ENCODE assay signal across 12 mouse cellular contexts in genomic region chr5:21496321-21496720, GRCm38 (mm10). TPM values are rescaled to one million over a fixed set of nuclear protein-coding genes. Genes with fewer than 3 reads are reported as not detected.
DNase-seq lines count a peak whose midpoint lies in the region; ATAC-seq and TF ChIP-seq lines count a peak whose summit lies in the region.
"Had no signal": no experiment of that assay in that cellular context is flagged by ENCODE, and none has a peak within 500 bp of the region (broad histone marks: within the 10 kb centered on the region; RNA-seq: fewer than 3 reads in every experiment).

No protein-coding gene starts in this region.

- no peak overlapping the region for H3K27ac ChIP-seq in lung, embryonic 14.5 days (ENCODE audit: low read depth)
- no peak overlapping the region for H3K27ac ChIP-seq in heart, adult 2 months
- H3K27ac ChIP-seq in limb, embryonic 14.5 days (replicated peaks; ENCODE audit: low read depth, low read length) = peak overlapping the region; percentile 14
- H3K27ac ChIP-seq in thymus, adult 2 months (ENCODE audit: control insufficient read depth, insufficient read depth, low read length) = no peak overlapping the region
- H3K27ac ChIP-seq: hindbrain, embryonic 14.5 days; liver, embryonic 14.5 days had no signal

- H3K9ac ChIP-seq in lung, embryonic 14.5 days = no peak overlapping the region
- H3K9ac ChIP-seq in heart, adult 2 months (ENCODE audit: low read depth, low read length) = no peak overlapping the region
- no peak overlapping the region for H3K9ac ChIP-seq in limb, embryonic 14.5 days (ENCODE audit: low read depth, low read length, severe bottlenecking)
- H3K9ac ChIP-seq: hindbrain, embryonic 14.5 days; liver, embryonic 14.5 days had no signal

- H3K79me2 ChIP-seq in heart, adult 2 months (replicated peaks; ENCODE audit: control insufficient read depth, insufficient read depth, low read length) = no peaks in the 10 kb centered on the region

- H3K9me3 ChIP-seq in lung, embryonic 14.5 days (ENCODE audit: low read depth, low read length) = no peaks in the 10 kb centered on the region
- no peaks in the 10 kb centered on the region for H3K9me3 ChIP-seq in limb, embryonic 14.5 days (ENCODE audit: control insufficient read depth, low read length)

- WGBS in lung, embryonic 14.5 days = 56% methylated on average over 6 of the region's 6 CpGs
- 41% methylated on average over 6 of the region's 6 CpGs for WGBS in heart, adult 2 months
- WGBS in limb, embryonic 14.5 days = 21% methylated on average over 6 of the region's 6 CpGs
- 84% methylated on average over 6 of the region's 6 CpGs for WGBS in thymus, adult 2 months

- TF ChIP-seq CTCF in lung, embryonic 14.5 days (IDR thresholded peaks at IDR 0.05; ENCODE audit: low read depth) = no peak
- no peak for TF ChIP-seq CTCF in heart, adult 2 months (IDR thresholded peaks at IDR 0.05)
- no peak for TF ChIP-seq CTCF in thymus, adult 2 months (IDR thresholded peaks at IDR 0.05; ENCODE audit: borderline replicate concordance, control insufficient read depth, extremely low read depth, insufficient read depth, low read length, poor library complexity)

- H3K4me2 ChIP-seq in lung, embryonic 14.5 days = no peak overlapping the region
- H3K4me2 ChIP-seq in limb, embryonic 14.5 days (replicated peaks; ENCODE audit: low read depth, low read length, severe bottlenecking) = no peak overlapping the region
- H3K4me2 ChIP-seq: hindbrain, embryonic 14.5 days had no signal

- peak; percentile 36; the same call in 1 of the 2 replicates for ATAC-seq in lung, embryonic 14.5 days (ENCODE audit: insufficient read depth)
- ATAC-seq in limb, embryonic 14.5 days (ENCODE audit: low FRiP score, low read depth) = peak; percentile 71
- ATAC-seq: Patski had no signal

- TF ChIP-seq EP300 in heart, adult 2 months (IDR thresholded peaks at IDR 0.05; ENCODE audit: insufficient read depth, low read depth, low read length) = no peak

- peak; percentile 42 for DNase-seq in lung, embryonic 14.5 days
- no peak for DNase-seq in lung, postnatal 25 days (ENCODE audit: low spot score)
- peak; percentile 39 for DNase-seq in embryo, embryonic 11 days
- DNase-seq in heart, adult 2 months = peak; percentile 35 to 38
- DNase-seq in limb, embryonic 14.5 days (ENCODE audit: low spot score) = peak; percentile 81
- no peak for DNase-seq in layer of hippocampus, postnatal 36 days
- no peak for DNase-seq in frontal cortex, postnatal 36 days (ENCODE audit: low spot score in 2 of 2)
- no peak for DNase-seq in thymus, adult 2 months
- DNase-seq: cerebellum, adult 11-12 months had no signal

- no peaks in the 10 kb centered on the region for H3K36me3 ChIP-seq in lung, embryonic 14.5 days (ENCODE audit: insufficient read depth)
- no peaks in the 10 kb centered on the region for H3K36me3 ChIP-seq in heart, adult 2 months (ENCODE audit: control insufficient read depth, insufficient read depth, low read length)
- no peaks in the 10 kb centered on the region for H3K36me3 ChIP-seq in limb, embryonic 14.5 days (ENCODE audit: control insufficient read depth, insufficient read depth, low read length)
- H3K36me3 ChIP-seq in thymus, adult 2 months (ENCODE audit: control insufficient read depth, insufficient read depth, low read length) = no peaks in the 10 kb centered on the region

- intact Hi-C loops in heart, adult 2 months (cut with DNase I) = no loop called here

- peaks cover 3% of the 10 kb centered on the region; the same call in 1 of the 2 replicates for H3K4me1 ChIP-seq in lung, embryonic 14.5 days (ENCODE audit: insufficient read depth)
- no peaks in the 10 kb centered on the region for H3K4me1 ChIP-seq in heart, adult 2 months (ENCODE audit: control insufficient read depth, insufficient read depth, low read length)
- H3K4me1 ChIP-seq in limb, embryonic 14.5 days (ENCODE audit: control insufficient read depth, insufficient read depth, low read length) = peaks cover 24% of the 10 kb centered on the region
- H3K4me1 ChIP-seq in thymus, adult 2 months (replicated peaks; ENCODE audit: control insufficient read depth, insufficient read depth, low read length) = no peaks in the 10 kb centered on the region

- H3K4me3 ChIP-seq in lung, embryonic 14.5 days (ENCODE audit: low read depth, low read length) = no peak overlapping the region
- H3K4me3 ChIP-seq in heart, adult 2 months = no peak overlapping the region
- no peak overlapping the region for H3K4me3 ChIP-seq in limb, embryonic 14.5 days (replicated peaks; ENCODE audit: low read length)
- H3K4me3 ChIP-seq in thymus, adult 2 months (ENCODE audit: control insufficient read depth, insufficient read depth, low read length) = no peak overlapping the region

- no peak for TF ChIP-seq POLR2A in heart, adult 2 months (IDR thresholded peaks at IDR 0.05; ENCODE audit: insufficient read depth, low read depth, low read length)
- no peak for TF ChIP-seq POLR2A in limb, embryonic 14.5 days (IDR thresholded peaks at IDR 0.05; ENCODE audit: borderline replicate concordance, extremely low read depth, insufficient read depth, insufficient read length)
- TF ChIP-seq POLR2A in thymus, adult 2 months (IDR thresholded peaks at IDR 0.05; ENCODE audit: control insufficient read depth, extremely low read depth, insufficient read depth, low read length, poor library complexity) = no peak

- no peaks in the 10 kb centered on the region for H3K27me3 ChIP-seq in lung, embryonic 14.5 days (ENCODE audit: insufficient read depth, low read length)
- H3K27me3 ChIP-seq in heart, adult 2 months (ENCODE audit: control insufficient read depth, insufficient read depth, low read length) = no peaks in the 10 kb centered on the region
- H3K27me3 ChIP-seq in limb, embryonic 14.5 days (ENCODE audit: control insufficient read depth, insufficient read depth, low read length) = no peaks in the 10 kb centered on the region
- H3K27me3 ChIP-seq in thymus, adult 2 months (ENCODE audit: control insufficient read depth, insufficient read depth, low read length) = no peaks in the 10 kb centered on the region
- H3K27me3 ChIP-seq: Patski had no signal

RNA-seq across cellular contexts. Expression of gene Lrrc17, which starts 47.0 kb away (rescaled TPM):
- polyA plus RNA-seq in lung, embryonic 14.5 days (2014; fragmentation: Nextera tagmentation; extraction: Ambion mirVana) = 39.5 and 45.3 TPM in 2 replicates
- total RNA-seq in heart, adult 2 months (2021) = 1 to 10 TPM; 2.0 to 3.1 TPM
- polyA plus RNA-seq in heart, adult 2 months (2012; rRNA removed) = 2.7 and 4.7 TPM in 2 replicates
- polyA plus RNA-seq in limb, embryonic 14.5 days (2012; rRNA removed) = 87.7 and 102 TPM in 2 replicates
- 109 and 116 TPM in 2 replicates for polyA plus RNA-seq in limb, embryonic 14.5 days (2014; fragmentation: Nextera tagmentation; extraction: Ambion mirVana)
- total RNA-seq in layer of hippocampus, postnatal 36 days (2021) = under 1 TPM; 0.15 to 0.25 TPM
- 1.6 and 2.0 TPM in 2 replicates for polyA plus RNA-seq in thymus, adult 2 months (2012; rRNA removed)
- polyA plus RNA-seq: Patski had no signal

Comparison
In these comparisons a context has a peak if more than half of its experiments do, and no peak if none do; other contexts are left out.
1. DNase-seq: peak in lung, embryonic 14.5 days (single experiment), embryo, embryonic 11 days (single experiment), heart, adult 2 months (2 of 2) and limb, embryonic 14.5 days (single experiment); none in lung, postnatal 25 days (single experiment), layer of hippocampus, postnatal 36 days (0 of 2), frontal cortex, postnatal 36 days (0 of 2) and thymus, adult 2 months (single experiment).